Mouse (Mus musculus) kidney, postnatal 25 days (tissue): ENCODE results near the gene Igsf6.
"Not testable (repeated sequence)": the region's sequence is repeated elsewhere in the genome, so short reads cannot be mapped to it uniquely, and the experiment has no call there.

Experiments
- DNase-seq, 2 experiments: peaks; one replicate each; pipeline ENCODE4 v3.0.0; 2021; ENCODE audit warnings: mixed read lengths in 2 of 2

Igsf6 gene

DNA sequence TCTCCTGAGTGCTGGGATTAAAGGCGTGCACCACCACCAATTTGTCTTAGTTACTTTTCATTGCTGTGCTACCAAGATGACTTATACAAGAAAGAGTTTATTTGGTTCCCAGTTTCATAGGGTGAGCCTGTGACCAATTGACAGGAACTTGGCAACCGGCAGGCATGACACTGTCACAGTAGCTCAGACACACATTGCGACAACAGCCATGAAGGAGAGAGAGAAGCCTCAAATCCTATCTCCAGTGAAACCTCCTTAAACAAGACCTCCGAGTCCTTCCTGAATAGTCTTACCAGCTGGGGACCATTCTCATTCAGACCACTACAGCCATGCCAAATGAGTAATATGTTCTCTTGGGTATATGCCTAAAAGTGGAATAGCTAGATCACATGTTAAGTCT lies 21.3 kb downstream of the Igsf6 start:
- no peak for DNase-seq

GRCm38 (mm10) chr7:121047624-121048023 lies 26.7 kb downstream of the Igsf6 start:
- no peak for DNase-seq

DNA sequence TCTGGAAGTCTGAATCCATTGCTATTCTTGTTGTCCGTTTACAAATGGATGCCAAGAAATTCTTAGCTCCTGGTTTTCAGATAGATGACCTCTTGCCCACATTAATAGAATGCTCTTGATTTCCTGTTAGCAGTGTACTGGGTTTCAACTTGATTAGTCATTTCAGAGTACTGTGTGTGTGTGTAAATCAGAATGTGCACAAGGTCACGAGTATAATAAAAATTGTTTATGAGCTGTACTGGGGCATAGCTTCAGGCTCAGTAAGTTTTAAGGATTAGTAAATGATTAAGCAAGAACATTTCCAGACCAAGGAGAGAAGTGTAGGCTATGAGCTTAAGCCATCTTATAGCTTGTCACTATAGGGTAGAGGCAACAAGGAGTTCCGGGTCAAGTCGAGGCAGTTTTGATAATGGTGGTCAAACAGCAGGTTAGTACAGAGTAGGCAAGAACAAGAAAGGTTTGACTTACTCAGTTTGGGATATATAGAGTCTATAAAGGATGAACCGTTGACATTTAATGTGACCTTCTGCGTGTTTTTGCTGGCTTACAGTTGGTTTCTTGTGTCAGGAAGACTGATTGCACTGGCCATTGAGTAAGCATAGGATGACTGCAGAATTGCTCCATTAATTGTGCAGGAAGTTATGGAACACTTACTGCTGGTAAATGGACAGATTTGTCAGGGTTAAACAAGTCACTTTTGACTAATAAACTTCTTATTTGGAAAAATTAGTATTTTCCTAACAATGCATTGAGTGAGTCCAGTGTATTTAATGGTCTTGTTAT lies 28.5 kb downstream of the Igsf6 start:
- no peak for DNase-seq

- DNase-seq = peak in 1 of 2 experiments; percentile 34
Observed at GRCm38 (mm10) chr7:121044251-121044650, 30.1 kb downstream of the Igsf6 start.

DNA sequence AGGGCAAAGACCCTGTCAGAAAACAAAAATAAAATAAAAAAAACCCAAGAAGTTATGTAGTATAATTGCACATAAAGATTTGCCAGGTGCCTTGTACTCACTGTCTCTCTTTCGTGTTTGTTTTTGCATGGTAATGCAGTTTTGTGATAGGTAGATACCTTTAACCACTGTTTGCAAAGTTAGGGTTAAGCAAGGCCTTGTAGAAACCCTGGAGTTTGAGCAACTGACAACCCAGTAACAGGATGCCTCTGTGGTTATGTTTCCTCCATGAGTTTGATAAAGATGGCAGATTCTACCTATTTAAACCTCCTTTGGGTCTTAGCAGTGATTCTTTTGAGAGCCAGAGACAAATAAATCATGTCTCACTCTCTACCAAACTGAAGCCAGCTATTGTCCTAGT lies 30.9 kb downstream of the Igsf6 start:
- DNase-seq = no peak

GRCm38 (mm10) chr7:121043004-121043403 lies 31.4 kb downstream of the Igsf6 start:
- no peak for DNase-seq

DNA sequence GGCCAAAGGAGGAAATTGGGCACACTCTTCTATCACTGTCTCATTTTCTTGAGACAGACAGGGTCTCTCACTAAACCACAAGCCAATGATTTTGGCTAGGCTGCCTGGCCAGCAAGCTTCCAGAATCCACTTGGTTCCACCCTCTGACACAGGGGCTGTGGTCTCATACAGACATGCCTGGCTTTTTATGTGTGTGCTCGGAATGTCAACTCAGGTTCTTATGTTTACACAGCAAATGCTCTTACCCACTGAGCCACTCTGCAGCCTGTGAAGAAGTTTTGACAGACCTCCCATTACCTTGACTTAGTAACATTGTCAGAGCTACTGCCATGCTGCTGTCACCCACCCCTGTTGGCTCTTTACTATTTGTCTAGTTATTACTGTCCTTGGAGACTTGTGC lies 32.4 kb downstream of the Igsf6 start:
- peak in 1 of 2 experiments; percentile 26 for DNase-seq

DNA sequence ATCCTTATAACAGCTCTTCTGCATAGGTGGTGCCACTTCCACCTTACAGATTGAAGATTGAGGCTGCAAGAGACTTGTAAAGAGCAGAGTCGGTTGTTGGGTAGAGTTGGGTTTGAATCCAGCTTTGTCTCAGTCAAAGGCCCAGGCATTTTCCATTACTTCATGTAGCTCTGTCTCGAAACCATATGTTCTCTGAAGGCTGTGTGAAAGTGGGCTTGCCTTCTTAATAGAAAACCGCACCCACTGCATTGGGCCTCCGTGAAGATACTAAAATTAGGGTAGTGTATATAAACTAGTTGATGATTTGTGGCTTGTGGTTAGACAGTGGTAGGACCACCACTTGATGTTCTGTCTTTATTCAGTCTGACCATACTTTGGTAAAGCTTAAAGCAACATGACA lies 33.8 kb downstream of the Igsf6 start:
- DNase-seq = no peak

- peak; percentile 30 to 60 for DNase-seq
Observed at GRCm38 (mm10) chr7:121035161-121035721, 39.1 kb downstream of the Igsf6 start.

GRCm38 (mm10) chr7:121034701-121035141 lies 39.7 kb downstream of the Igsf6 start:
- peak; percentile 46 to 75 for DNase-seq

DNA sequence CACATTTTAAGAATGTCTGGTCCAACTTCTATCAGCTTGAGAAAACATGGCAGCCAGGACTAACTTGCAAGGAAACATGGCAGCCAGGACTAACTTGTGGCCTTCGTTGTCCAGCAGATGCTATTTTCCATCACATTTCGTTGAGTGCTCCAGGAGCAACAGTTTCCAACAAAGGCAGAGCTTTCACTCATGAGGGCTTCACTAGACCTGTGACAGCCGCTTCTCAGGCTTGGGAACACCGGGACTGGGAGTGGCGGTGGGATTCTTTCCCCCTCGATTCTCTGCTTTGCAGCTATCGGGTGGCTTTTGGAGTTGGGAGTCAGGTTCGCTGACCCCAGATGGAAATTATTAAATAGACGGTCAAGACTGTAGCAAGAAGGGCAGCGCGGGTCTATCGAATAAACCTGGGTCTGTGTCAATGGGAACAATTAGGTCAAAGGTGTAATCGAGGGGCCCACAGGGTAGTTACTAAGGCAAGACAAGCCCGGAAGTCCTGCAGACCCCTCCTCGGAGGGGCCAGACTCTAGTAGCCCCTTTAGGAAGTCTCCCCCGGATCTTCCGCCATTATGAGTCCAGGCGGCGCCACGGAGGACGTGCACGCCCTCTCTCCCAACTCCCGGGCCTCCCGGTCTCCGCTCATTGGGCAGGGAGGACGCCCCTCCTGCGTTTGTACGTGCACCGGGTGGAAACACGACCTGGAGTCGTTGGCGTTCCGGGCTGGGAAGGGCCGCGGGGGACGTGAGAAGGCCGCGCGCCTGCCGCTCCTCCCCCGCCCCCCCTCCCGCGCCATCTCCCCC lies 40.3 kb downstream of the Igsf6 start, which contains the start of gene Mettl9:
Gene Mettl9 (plus strand): TSS at position 590 of the 797 bp plus-strand sequence.
- DNase-seq = peak; percentile 93 to 97

DNA sequence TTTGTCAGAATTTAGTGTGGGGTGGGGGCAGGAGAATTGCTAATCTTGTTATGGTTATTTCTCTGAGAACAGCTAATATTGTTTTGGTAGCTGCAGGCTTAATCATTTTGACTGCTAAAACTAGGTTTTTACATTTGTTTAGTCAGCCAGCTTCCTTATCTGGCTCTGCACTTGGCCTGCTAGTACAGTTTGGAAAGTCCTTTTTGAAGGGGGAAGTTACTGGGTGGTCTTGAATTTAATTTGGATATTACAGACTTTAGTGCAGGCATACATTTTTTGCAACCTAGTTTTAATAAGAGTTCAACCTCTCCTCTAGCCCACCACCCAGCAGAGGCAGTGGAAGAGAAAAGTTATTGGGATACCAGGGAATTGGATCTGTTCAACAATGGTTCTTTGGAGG lies 44.4 kb downstream of the Igsf6 start:
- not testable (repeated sequence) for DNase-seq

GRCm38 (mm10) chr7:121026300-121026699 lies 48.1 kb downstream of the Igsf6 start:
- DNase-seq = no peak

- no peak for DNase-seq
Observed at GRCm38 (mm10) chr7:121025221-121026008, 49.0 kb downstream of the Igsf6 start.

DNA sequence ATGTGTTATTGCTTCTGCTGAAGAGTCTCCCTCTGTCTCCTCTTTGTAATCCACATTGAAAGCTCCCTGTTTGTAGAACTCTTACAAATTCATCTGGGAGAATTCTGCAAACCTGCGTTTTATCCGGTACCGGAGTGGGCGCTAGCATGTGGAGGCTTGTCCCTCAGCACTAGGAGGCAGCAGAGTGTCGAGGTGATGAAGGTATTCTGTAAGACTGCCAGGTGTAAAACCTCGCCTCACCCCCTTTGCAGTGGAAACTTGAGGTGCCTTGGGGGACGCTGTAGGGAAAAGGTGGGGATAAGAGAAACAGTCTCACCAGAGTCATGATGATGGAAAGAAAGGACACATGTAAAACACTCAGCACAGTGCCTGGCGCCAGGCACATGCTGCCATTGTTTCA lies 54.1 kb downstream of the Igsf6 start:
- peak; percentile 51 to 57 for DNase-seq

DNA sequence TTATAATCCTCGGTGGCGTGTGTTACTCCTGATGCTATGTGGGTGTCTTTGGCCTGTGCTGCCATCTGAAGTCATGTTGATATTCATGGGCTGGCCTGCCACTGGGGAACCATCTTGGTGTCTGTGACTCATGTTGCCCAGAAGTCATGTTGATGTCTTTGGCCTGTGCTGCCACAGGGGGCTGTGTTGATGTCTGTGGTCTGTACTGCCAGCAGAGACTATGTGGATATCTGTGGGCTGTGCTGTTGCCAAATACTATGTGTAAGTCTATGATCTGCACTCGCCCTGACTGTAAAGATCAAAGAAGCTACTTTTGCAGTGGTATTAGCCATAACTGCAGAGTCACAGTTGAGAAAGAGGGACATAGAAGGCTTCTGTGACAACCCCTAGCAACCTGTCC lies 55.6 kb downstream of the Igsf6 start:
- DNase-seq = no peak

DNA sequence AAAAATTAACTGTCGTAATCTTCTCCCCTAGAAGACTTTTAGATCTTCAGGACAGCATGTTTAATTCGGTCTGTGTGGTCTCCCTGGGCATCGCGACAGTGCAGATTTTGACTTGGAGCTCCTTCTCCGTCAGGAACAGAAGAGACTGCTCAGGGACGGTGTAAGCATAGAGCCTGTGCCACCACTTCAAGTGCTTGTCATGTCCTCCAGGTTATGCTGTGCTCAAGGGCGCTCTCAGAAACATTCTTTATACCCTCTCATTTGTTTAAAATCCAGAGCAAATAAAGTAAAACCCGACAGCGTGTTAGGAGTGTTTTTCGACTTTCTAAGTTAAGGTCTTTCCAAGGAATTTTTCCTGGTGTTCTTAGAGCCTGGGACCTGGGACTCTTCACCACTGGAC lies 59.9 kb downstream of the Igsf6 start:
- no peak for DNase-seq
